Mouse (Mus musculus): Measurements from ENCODE around the gene Brox. TPM values are rescaled to one million over a fixed set of nuclear protein-coding genes. Genes with fewer than 3 reads are reported as not detected.

Brox gene
- polyA plus RNA-seq, 1 experiment from 2014 or later, result 40.3 TPM

DNA sequence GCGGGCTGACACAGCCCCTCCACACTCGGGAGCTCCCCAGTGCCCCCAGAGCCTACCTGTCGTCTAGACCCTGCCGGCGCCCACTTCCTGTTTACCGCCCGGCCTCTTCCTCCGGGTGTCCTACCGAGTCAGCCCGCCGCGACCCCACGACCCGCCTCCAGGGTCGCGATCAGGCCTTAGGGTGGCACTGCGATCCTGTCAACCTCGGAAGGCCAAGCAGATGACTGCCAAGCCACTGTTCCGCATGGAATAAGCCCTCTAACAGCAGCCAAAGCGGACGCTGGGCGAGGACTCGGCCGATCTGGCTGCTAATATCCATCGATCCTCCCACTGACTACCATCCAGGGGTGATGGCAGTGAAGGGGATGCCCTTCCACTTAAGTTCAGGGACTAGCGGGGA is 604 bp downstream of the Brox start, which contains the start of gene Aida:
Gene Aida (plus strand): TSS at position 126 of the 400 bp plus-strand sequence.
- Histone ChIP-seq H3K27ac (replicated peaks; ENCODE audit: low read depth, low read length) (no peak within 1 kb of the TSS), H3K27me3 (ENCODE audit: control insufficient read depth, insufficient read depth, low read length) (no peaks in the 10 kb centered on the region), H3K4me1 (ENCODE audit: control insufficient read depth, insufficient read depth, low read length) (no peaks in the 10 kb centered on the region), H3K9ac (ENCODE audit: low read length) (peak within 1 kb of the TSS; percentile 34), H3K4me2 (ENCODE audit: low read depth, severe bottlenecking) (peak within 1 kb of the TSS; percentile 44), H3K36me3 (ENCODE audit: control insufficient read depth, insufficient read depth, low read length) (peaks cover 3% of the 10 kb centered on the region; the same call in 1 of the 2 replicates), H3K9me3 (ENCODE audit: control insufficient read depth, low read length) (no peaks in the 10 kb centered on the region), H3K4me3 (ENCODE audit: low read depth, low read length) (peak within 1 kb of the TSS; percentile 46)
- DNase-seq (ENCODE audit: low spot score) (peak; percentile 68), ATAC-seq (ENCODE audit: insufficient number of reproducible peaks, low FRiP score, low TSS enrichment, low read depth) (peak; percentile 8; the same call in 1 of the 2 replicates)
- 0% methylated on average over 26 of the region's 26 CpGs for WGBS

DNA sequence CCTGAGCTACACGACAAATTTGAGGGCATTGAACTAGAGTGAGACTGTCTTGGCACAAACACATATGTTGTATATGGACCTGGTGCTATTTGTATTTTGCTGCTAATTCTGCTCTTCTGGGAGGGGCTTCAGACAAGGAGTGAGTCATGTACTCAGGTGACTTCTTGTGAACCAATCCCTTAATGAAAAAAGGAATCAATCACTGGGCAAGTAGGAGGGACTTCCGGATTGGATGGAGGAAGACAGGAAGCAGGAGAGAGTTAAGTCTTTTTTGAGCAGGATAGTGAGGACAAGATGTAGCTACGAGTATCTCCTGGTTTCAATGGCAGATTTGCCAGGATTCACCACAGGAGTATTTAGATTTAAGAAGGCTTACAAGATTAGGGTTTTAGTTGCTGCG is 7.5 kb downstream of the Brox start:
- DNase-seq (ENCODE audit: low spot score), result no peak
- Histone ChIP-seq H3K4me3 (ENCODE audit: low read depth, low read length) (no peak overlapping the region), H3K4me1 (ENCODE audit: control insufficient read depth, insufficient read depth, low read length) (no peaks in the 10 kb centered on the region), H3K9me3 (ENCODE audit: control insufficient read depth, low read length) (no peaks in the 10 kb centered on the region), H3K4me2 (ENCODE audit: low read depth, severe bottlenecking) (no peak overlapping the region), H3K27me3 (ENCODE audit: control insufficient read depth, insufficient read depth, low read length) (no peaks in the 10 kb centered on the region), H3K27ac (replicated peaks; ENCODE audit: low read depth, low read length) (no peak overlapping the region), H3K9ac (ENCODE audit: low read length) (no peak overlapping the region), H3K36me3 (ENCODE audit: control insufficient read depth, insufficient read depth, low read length) (peaks cover 19% of the 10 kb centered on the region)
- no peak for ATAC-seq (ENCODE audit: insufficient number of reproducible peaks, low FRiP score, low TSS enrichment, low read depth)
- 85% methylated on average over 4 of the region's 4 CpGs for WGBS

DNA sequence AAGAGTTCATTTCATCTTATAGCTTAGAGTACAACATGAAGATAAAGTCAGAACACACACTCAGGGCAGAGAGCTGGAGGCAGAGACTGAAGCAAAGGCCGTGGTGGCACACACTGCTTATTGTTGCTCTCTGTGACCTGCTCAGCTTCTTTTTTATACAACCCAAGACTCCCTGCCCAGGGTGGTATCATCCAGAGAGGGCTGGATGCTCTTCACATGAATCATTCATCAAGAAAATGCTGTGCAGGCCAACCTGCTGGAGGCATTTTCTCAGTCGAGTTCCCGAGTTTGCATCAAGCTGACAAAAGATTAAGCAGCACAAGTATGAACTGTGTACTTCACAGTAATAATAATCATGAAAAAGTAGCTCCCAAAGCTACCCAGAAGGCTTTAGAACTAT is 8.7 kb downstream of the Brox start:
- H3K4me3 ChIP-seq (ENCODE audit: low read depth, low read length), result no peak overlapping the region
- H3K36me3 ChIP-seq (ENCODE audit: control insufficient read depth, insufficient read depth, low read length), result peaks cover 22% of the 10 kb centered on the region
- H3K9ac ChIP-seq (ENCODE audit: low read length), result no peak overlapping the region
- no peak overlapping the region for H3K4me2 ChIP-seq (ENCODE audit: low read depth, severe bottlenecking)
- DNase-seq (ENCODE audit: low spot score) (no peak), ATAC-seq (ENCODE audit: insufficient number of reproducible peaks, low FRiP score, low TSS enrichment, low read depth) (no peak)
- H3K27ac ChIP-seq (replicated peaks; ENCODE audit: low read depth, low read length), result no peak overlapping the region
- H3K9me3 ChIP-seq (ENCODE audit: control insufficient read depth, low read length), result no peaks in the 10 kb centered on the region
- 88% methylated on average over 3 of the region's 3 CpGs for WGBS
- no peaks in the 10 kb centered on the region for H3K4me1 ChIP-seq (ENCODE audit: control insufficient read depth, insufficient read depth, low read length)
- H3K27me3 ChIP-seq (ENCODE audit: control insufficient read depth, insufficient read depth, low read length), result no peaks in the 10 kb centered on the region

DNA sequence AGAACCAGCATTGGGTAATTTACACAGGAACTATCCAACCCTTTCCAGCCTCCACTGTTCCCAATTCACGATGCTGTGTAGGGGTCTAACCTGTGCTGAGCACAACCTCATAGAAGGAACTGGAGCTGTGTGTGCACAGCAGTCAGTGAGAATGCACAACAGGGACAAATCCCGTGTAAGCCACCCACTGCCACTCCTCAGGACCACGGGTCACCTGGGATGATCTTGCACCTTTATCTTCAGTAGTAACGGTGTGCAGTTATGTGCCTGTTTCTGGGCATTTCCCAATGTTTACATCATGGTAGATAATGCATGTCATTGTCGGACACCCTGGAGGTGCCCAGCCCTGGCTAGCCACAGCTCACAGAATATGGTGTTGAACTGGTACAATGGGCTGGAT is 21.3 kb downstream of the Brox start:
- H3K4me3 ChIP-seq (ENCODE audit: low read depth, low read length), result no peak overlapping the region
- H3K27me3 ChIP-seq (ENCODE audit: control insufficient read depth, insufficient read depth, low read length), result no peaks in the 10 kb centered on the region
- H3K36me3 ChIP-seq (ENCODE audit: control insufficient read depth, insufficient read depth, low read length), result peaks cover 3% of the 10 kb centered on the region; the same call in 1 of the 2 replicates
- ATAC-seq (ENCODE audit: insufficient number of reproducible peaks, low FRiP score, low TSS enrichment, low read depth) (no peak), DNase-seq (ENCODE audit: low spot score) (no peak)
- no peak overlapping the region for H3K4me2 ChIP-seq (ENCODE audit: low read depth, severe bottlenecking)
- no peaks in the 10 kb centered on the region for H3K9me3 ChIP-seq (ENCODE audit: control insufficient read depth, low read length)
- no peak overlapping the region for H3K27ac ChIP-seq (replicated peaks; ENCODE audit: low read depth, low read length)
- WGBS, result 81% methylated on average over 5 of the region's 5 CpGs
- H3K4me1 ChIP-seq (ENCODE audit: control insufficient read depth, insufficient read depth, low read length), result no peaks in the 10 kb centered on the region
- H3K9ac ChIP-seq (ENCODE audit: low read length), result no peak overlapping the region

DNA sequence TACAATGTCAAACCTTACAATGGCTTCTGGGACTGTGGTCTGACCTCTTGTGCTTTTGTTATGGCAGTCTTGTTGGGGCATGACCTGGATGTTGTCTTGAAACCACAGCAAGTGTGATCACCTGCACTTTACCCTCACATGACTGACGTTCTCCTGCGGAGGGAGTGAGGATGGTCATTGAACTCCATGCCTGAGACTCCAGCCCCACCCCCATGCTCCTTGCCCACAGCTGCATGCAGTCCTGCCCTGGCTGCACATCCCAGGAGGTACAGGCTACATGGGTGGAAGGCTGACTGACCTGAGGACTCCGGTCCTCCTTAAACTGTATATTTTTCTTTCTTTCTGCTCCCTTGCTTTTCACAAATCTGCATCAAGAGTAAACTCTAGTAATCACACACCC is 22.7 kb downstream of the Brox start:
- H3K4me3 ChIP-seq (ENCODE audit: low read depth, low read length), result no peak overlapping the region
- DNase-seq (ENCODE audit: low spot score) (no peak), ATAC-seq (ENCODE audit: insufficient number of reproducible peaks, low FRiP score, low TSS enrichment, low read depth) (no peak)
- no peaks in the 10 kb centered on the region for H3K4me1 ChIP-seq (ENCODE audit: control insufficient read depth, insufficient read depth, low read length)
- no peaks in the 10 kb centered on the region for H3K36me3 ChIP-seq (ENCODE audit: control insufficient read depth, insufficient read depth, low read length)
- no peak overlapping the region for H3K9ac ChIP-seq (ENCODE audit: low read length)
- H3K9me3 ChIP-seq (ENCODE audit: control insufficient read depth, low read length), result no peaks in the 10 kb centered on the region
- H3K4me2 ChIP-seq (ENCODE audit: low read depth, severe bottlenecking), result no peak overlapping the region
- WGBS, result 78% methylated on average over 3 of the region's 3 CpGs
- H3K27me3 ChIP-seq (ENCODE audit: control insufficient read depth, insufficient read depth, low read length), result no peaks in the 10 kb centered on the region
- no peak overlapping the region for H3K27ac ChIP-seq (replicated peaks; ENCODE audit: low read depth, low read length)

DNA sequence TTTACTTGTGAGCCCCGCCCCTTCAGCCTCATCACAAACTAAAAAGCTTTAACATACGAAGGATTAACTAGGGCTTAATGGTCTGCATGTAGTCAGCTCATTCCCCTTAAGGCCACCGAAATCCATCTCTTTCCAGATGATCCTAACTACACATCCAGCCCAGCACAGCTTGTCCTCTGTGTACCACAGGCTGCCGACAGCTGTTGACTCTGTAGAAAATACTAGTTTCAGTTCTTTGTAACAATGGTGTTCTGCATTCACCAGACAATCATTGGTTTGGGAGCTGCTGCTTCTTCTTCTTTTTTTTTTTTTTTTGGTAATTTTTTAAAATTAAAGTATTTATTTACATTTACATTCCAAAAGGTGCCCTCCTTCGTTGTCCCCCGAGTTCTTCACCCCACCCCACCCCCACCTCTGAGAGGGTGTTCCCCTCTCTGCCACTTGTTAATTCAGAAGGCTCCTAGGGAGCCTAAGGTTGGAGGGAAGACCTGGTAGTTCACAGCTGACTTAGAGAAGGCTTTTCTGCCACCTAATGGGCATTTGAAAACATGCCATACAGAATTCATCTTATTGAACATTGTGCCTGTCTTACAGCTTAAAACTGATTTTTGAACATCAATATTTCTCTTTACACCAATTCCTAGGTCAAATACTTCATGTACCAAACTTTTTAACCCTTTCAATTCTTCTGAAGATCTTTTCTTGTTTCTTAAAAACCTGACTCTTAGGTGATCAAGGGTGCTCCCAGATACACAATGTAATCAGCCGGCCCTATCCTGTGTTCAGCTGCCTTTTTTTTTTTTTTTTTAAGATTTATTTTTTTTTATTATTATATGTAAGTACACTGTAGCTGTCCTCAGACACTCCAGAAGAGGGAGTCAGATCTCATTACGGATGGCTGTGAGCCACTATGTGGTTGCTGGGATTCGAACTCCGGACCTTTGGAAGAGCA is 23.9 kb downstream of the Brox start:
- DNase-seq (ENCODE audit: low spot score) (no peak), ATAC-seq (ENCODE audit: insufficient number of reproducible peaks, low FRiP score, low TSS enrichment, low read depth) (no peak)
- Histone ChIP-seq H3K27me3 (ENCODE audit: control insufficient read depth, insufficient read depth, low read length) (no peaks in the 10 kb centered on the region), H3K36me3 (ENCODE audit: control insufficient read depth, insufficient read depth, low read length) (no peaks in the 10 kb centered on the region), H3K4me1 (ENCODE audit: control insufficient read depth, insufficient read depth, low read length) (no peaks in the 10 kb centered on the region), H3K4me2 (ENCODE audit: low read depth, severe bottlenecking) (no peak overlapping the region), H3K4me3 (ENCODE audit: low read depth, low read length) (no peak overlapping the region), H3K9ac (ENCODE audit: low read length) (no peak overlapping the region), H3K27ac (replicated peaks; ENCODE audit: low read depth, low read length) (no peak overlapping the region), H3K9me3 (ENCODE audit: control insufficient read depth, low read length) (no peaks in the 10 kb centered on the region)
- 60% methylated on average over 10 of the region's 10 CpGs for WGBS

DNA sequence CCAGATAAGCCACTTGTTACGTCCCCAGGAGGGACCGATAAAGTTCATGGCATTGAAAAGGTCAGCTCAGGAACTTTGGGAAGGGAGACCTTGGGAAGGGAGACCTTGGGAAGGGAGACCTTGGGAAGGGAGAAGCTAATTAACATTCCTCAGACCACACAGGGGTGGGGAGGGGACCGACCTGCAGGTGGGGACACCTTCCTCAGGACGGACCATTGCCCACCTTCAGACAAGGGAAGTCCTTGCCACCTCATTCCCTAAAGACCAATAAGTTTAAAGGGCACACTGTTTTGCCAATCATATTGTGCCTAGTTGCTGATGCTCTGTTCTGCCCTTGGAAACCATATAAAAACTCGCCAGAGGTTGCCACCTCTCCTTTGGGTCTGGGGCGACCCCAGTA is 29.4 kb downstream of the Brox start:
- no peak overlapping the region for H3K9ac ChIP-seq (ENCODE audit: low read length)
- no peak overlapping the region for H3K27ac ChIP-seq (replicated peaks; ENCODE audit: low read depth, low read length)
- no peak for DNase-seq (ENCODE audit: low spot score)
- no peaks in the 10 kb centered on the region for H3K36me3 ChIP-seq (ENCODE audit: control insufficient read depth, insufficient read depth, low read length)
- no peaks in the 10 kb centered on the region for H3K4me1 ChIP-seq (ENCODE audit: control insufficient read depth, insufficient read depth, low read length)
- ATAC-seq (ENCODE audit: insufficient number of reproducible peaks, low FRiP score, low TSS enrichment, low read depth), result no peak
- no peaks in the 10 kb centered on the region for H3K27me3 ChIP-seq (ENCODE audit: control insufficient read depth, insufficient read depth, low read length)
- no peak overlapping the region for H3K4me3 ChIP-seq (ENCODE audit: low read depth, low read length)
- H3K4me2 ChIP-seq (ENCODE audit: low read depth, severe bottlenecking), result no peak overlapping the region
- no peaks in the 10 kb centered on the region for H3K9me3 ChIP-seq (ENCODE audit: control insufficient read depth, low read length)
- 76% methylated on average over 6 of the region's 6 CpGs for WGBS

DNA sequence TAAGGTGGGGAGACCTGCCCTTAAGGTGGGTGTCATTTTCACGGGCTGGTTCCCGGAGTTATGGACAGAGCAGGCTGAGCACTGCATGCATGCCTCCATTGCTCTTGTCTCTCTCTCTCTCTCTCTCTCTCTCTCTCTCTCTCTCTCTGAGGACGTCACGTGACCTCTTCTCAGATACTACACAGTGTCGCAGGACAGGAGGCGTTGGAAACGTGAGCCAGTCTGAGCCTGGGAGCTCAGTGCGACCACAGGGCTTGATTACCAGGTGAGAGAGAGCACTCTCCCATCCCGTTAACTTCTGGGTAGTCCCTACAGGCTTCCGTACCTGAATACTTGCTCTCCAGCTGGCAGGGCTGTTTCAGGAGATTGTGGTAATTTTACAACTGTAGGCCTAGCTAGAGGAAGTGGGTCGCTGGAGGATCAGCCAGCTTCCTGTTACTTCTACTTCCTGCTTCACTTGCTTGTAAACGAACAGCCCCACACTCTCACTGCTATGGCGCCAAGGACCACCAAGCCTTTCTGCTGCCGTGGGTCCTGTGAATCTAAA is 31.1 kb downstream of the Brox start:
- Histone ChIP-seq H3K9ac (ENCODE audit: low read length) (no peak overlapping the region), H3K9me3 (ENCODE audit: control insufficient read depth, low read length) (no peaks in the 10 kb centered on the region), H3K4me1 (ENCODE audit: control insufficient read depth, insufficient read depth, low read length) (no peaks in the 10 kb centered on the region), H3K36me3 (ENCODE audit: control insufficient read depth, insufficient read depth, low read length) (no peaks in the 10 kb centered on the region), H3K4me2 (ENCODE audit: low read depth, severe bottlenecking) (no peak overlapping the region), H3K27me3 (ENCODE audit: control insufficient read depth, insufficient read depth, low read length) (no peaks in the 10 kb centered on the region), H3K27ac (replicated peaks; ENCODE audit: low read depth, low read length) (no peak overlapping the region), H3K4me3 (ENCODE audit: low read depth, low read length) (no peak overlapping the region)
- ATAC-seq (ENCODE audit: insufficient number of reproducible peaks, low FRiP score, low TSS enrichment, low read depth) (no peak), DNase-seq (ENCODE audit: low spot score) (no peak)
- 61% methylated on average over 14 of the region's 14 CpGs for WGBS

Data from limb, embryonic 11.5 days (tissue).